Mouse (Mus musculus) limb, embryonic 13.5 days (tissue): ENCODE results near the gene Ube2o. TPM values are rescaled to one million over a fixed set of nuclear protein-coding genes. Genes with fewer than 3 reads are reported as not detected.
A peak's percentile ranks its signal among the peaks of the same experiment; 100 is the strongest.
"Not testable (repeated sequence)": the region's sequence is repeated elsewhere in the genome, so short reads cannot be mapped to it uniquely, and the experiment has no call there.

Experiments
- ATAC-seq: fragments of 200-750 bp; cut with Nextera tagmentation; 2 replicates; pipeline ENCODE4 v1.8.0; 2017; ENCODE audit warnings: low read depth, moderate number of reproducible peaks, moderate TSS enrichment; ENCODE audit not compliant: low FRiP score
- H3K27ac ChIP-seq: fragments of 300-500 bp; sonication (generic); 2 replicates; pipeline ENCODE4 v1.5.1; 2015; ENCODE audit warnings: inconsistent platforms, mild to moderate bottlenecking, moderate library complexity
- H3K27me3 ChIP-seq: fragments of 300-500 bp; sonication (generic); 2 replicates; pipeline ENCODE4 v1.6.1; 2015; ENCODE audit warnings: mild to moderate bottlenecking, inconsistent platforms
- H3K36me3 ChIP-seq: fragments of 300-500 bp; sonication (generic); 2 replicates; pipeline ENCODE4 v1.6.1; 2015; ENCODE audit warnings: inconsistent platforms, mild to moderate bottlenecking, moderate library complexity
- H3K4me1 ChIP-seq: fragments of 300-500 bp; sonication (generic); 2 replicates; pipeline ENCODE4 v1.6.1; 2015; ENCODE audit warnings: inconsistent platforms
- H3K4me2 ChIP-seq: fragments of 300-500 bp; sonication (generic); replicated peaks from 2 replicates; pipeline ENCODE4 v1.6.1; 2015; ENCODE audit warnings: inconsistent platforms, mild to moderate bottlenecking, moderate library complexity
- H3K4me3 ChIP-seq: fragments of 300-500 bp; sonication (generic); 2 replicates; pipeline ENCODE4 v1.5.1; 2015; ENCODE audit warnings: moderate library complexity, mild to moderate bottlenecking, inconsistent platforms
- H3K9ac ChIP-seq: fragments of 300-500 bp; sonication (generic); 2 replicates; pipeline ENCODE4 v1.6.1; 2015; ENCODE audit warnings: mild to moderate bottlenecking, inconsistent platforms
- H3K9me3 ChIP-seq: fragments of 300-500 bp; sonication (generic); 2 replicates; pipeline ENCODE4 v1.6.1; 2016; ENCODE audit warnings: inconsistent platforms
- WGBS: fragments of 180-500 bp; shearing (Covaris S2); methylation state at CpG from one replicate; pipeline ENCODE4 v1.1.7; 2015; 5-methylcytosine and 5-hydroxymethylcytosine counted together
- polyA plus RNA-seq: library from polyadenylated mRNA; unstranded; fragments of >200 nt; fragmentation: Nextera tagmentation; extraction: Ambion mirVana; gene quantifications from 2 replicates; pipeline ENCODE4 v1.2.1, GENCODE M21; 2015

The Ube2o gene
- polyA plus RNA-seq, 1 experiment from 2014 or later: 10.3 TPM

- no peak overlapping the region for H3K4me3 ChIP-seq
- no peaks in the 10 kb centered on the region for H3K9me3 ChIP-seq
- H3K4me2 ChIP-seq: no peak overlapping the region
- H3K27me3 ChIP-seq: no peaks in the 10 kb centered on the region
- no peak for ATAC-seq
- no peak overlapping the region for H3K27ac ChIP-seq
- H3K4me1 ChIP-seq: peaks cover 14% of the 10 kb centered on the region
- H3K36me3 ChIP-seq: no peaks in the 10 kb centered on the region
- 86% methylated on average over 4 of the region's 4 CpGs for WGBS
- no peak overlapping the region for H3K9ac ChIP-seq
These were observed 83.9 kb downstream of the Ube2o start for GRCm38 (mm10) chr11:116497313-116497712.

- Histone ChIP-seq H3K4me3 (no peak overlapping the region), H3K4me2 (no peak overlapping the region), H3K9me3 (no peaks in the 10 kb centered on the region), H3K36me3 (no peaks in the 10 kb centered on the region), H3K27ac (no peak overlapping the region), H3K4me1 (peaks cover 14% of the 10 kb centered on the region), H3K9ac (no peak overlapping the region), H3K27me3 (no peaks in the 10 kb centered on the region)
- WGBS: 67% methylated on average over 13 of the region's 13 CpGs
- no peak for ATAC-seq
These were observed 86.6 kb downstream of the Ube2o start for GRCm38 (mm10) chr11:116494474-116495174.

GRCm38 (mm10) chr11:116493795-116494252 lies 87.4 kb downstream of the Ube2o start, which contains the start of gene Prpsap1:
Prpsap1 (minus strand) TSS chr11:116494202.
- no peak for ATAC-seq
- H3K36me3 ChIP-seq: no peaks in the 10 kb centered on the region
- no peaks in the 10 kb centered on the region for H3K9me3 ChIP-seq
- WGBS: 24% methylated on average over 4 of the region's 4 CpGs
- H3K4me2 ChIP-seq: no peak within 1 kb of the TSS
- peaks cover 19% of the 10 kb centered on the region for H3K4me1 ChIP-seq
- no peak within 1 kb of the TSS for H3K4me3 ChIP-seq
- H3K27me3 ChIP-seq: no peaks in the 10 kb centered on the region
- H3K9ac ChIP-seq: no peak within 1 kb of the TSS
- H3K27ac ChIP-seq: 0 out of 2 replicates have a peak within 1 kb of the TSS, but pooled peaks have one; percentile 15

GRCm38 (mm10) chr11:116493191-116493590 lies 88.1 kb downstream of the Ube2o start:
- H3K27ac ChIP-seq: no peak overlapping the region
- no peak overlapping the region for H3K4me2 ChIP-seq
- WGBS: 85% methylated on average over 5 of the region's 5 CpGs
- H3K4me3 ChIP-seq: no peak overlapping the region
- no peak overlapping the region for H3K9ac ChIP-seq
- no peaks in the 10 kb centered on the region for H3K27me3 ChIP-seq
- peaks cover 18% of the 10 kb centered on the region for H3K4me1 ChIP-seq
- ATAC-seq: no peak
- H3K9me3 ChIP-seq: no peaks in the 10 kb centered on the region
- H3K36me3 ChIP-seq: no peaks in the 10 kb centered on the region

GRCm38 (mm10) chr11:116492507-116492906 lies 88.7 kb downstream of the Ube2o start:
- H3K4me3 ChIP-seq, H3K27me3 ChIP-seq, H3K27ac ChIP-seq, H3K9me3 ChIP-seq, H3K4me2 ChIP-seq, H3K36me3 ChIP-seq, ATAC-seq, H3K9ac ChIP-seq: not testable (repeated sequence)
- WGBS: 86% methylated on average over 1 of the region's 1 CpGs
- peaks cover 18% of the 10 kb centered on the region for H3K4me1 ChIP-seq

- peak overlapping the region; percentile 76 for H3K4me2 ChIP-seq
- no peaks in the 10 kb centered on the region for H3K9me3 ChIP-seq
- WGBS: 67% methylated on average over 6 of the region's 6 CpGs
- H3K4me1 ChIP-seq: peaks cover 18% of the 10 kb centered on the region
- no peak for ATAC-seq
- H3K27ac ChIP-seq: peak overlapping the region; percentile 78; the same call in 1 of the 2 replicates
- no peaks in the 10 kb centered on the region for H3K27me3 ChIP-seq
- peaks cover 17% of the 10 kb centered on the region for H3K36me3 ChIP-seq
- H3K9ac ChIP-seq: no peak overlapping the region
- H3K4me3 ChIP-seq: no peak overlapping the region
These were observed 89.9 kb downstream of the Ube2o start for GRCm38 (mm10) chr11:116491338-116491737.

GRCm38 (mm10) chr11:116490232-116491107 lies 90.8 kb downstream of the Ube2o start:
- WGBS: under 1% methylated on average over 62 of the region's 62 CpGs
- no peaks in the 10 kb centered on the region for H3K9me3 ChIP-seq
- peaks cover 26% of the 10 kb centered on the region for H3K36me3 ChIP-seq
- no peaks in the 10 kb centered on the region for H3K27me3 ChIP-seq
- ATAC-seq: peak; percentile 91
- H3K27ac ChIP-seq: peak overlapping the region; percentile 78
- peak overlapping the region; percentile 76 for H3K4me2 ChIP-seq
- H3K9ac ChIP-seq: peak overlapping the region; percentile 98
- H3K4me3 ChIP-seq: peak overlapping the region; percentile 96
- peaks cover 18% of the 10 kb centered on the region for H3K4me1 ChIP-seq

GRCm38 (mm10) chr11:116489771-116490231 lies 91.4 kb downstream of the Ube2o start:
- peaks cover 17% of the 10 kb centered on the region for H3K4me1 ChIP-seq
- H3K9me3 ChIP-seq: no peaks in the 10 kb centered on the region
- peak; percentile 42 for ATAC-seq
- H3K4me3 ChIP-seq: peak overlapping the region; percentile 96
- peak overlapping the region; percentile 76 for H3K4me2 ChIP-seq
- no peaks in the 10 kb centered on the region for H3K27me3 ChIP-seq
- WGBS: under 1% methylated on average over 39 of the region's 39 CpGs
- H3K9ac ChIP-seq: peak overlapping the region; percentile 98
- H3K36me3 ChIP-seq: peaks cover 32% of the 10 kb centered on the region
- H3K27ac ChIP-seq: peak overlapping the region; percentile 78

- peak overlapping the region; percentile 98 for H3K9ac ChIP-seq
- H3K4me2 ChIP-seq: peak overlapping the region; percentile 76
- H3K36me3 ChIP-seq: peaks cover 42% of the 10 kb centered on the region
- no peaks in the 10 kb centered on the region for H3K9me3 ChIP-seq
- peaks cover 14% of the 10 kb centered on the region for H3K4me1 ChIP-seq
- 75% methylated on average over 14 of the region's 14 CpGs for WGBS
- H3K27ac ChIP-seq: no peak overlapping the region
- H3K27me3 ChIP-seq: no peaks in the 10 kb centered on the region
- ATAC-seq: no peak
- H3K4me3 ChIP-seq: peak overlapping the region; percentile 96
These were observed 92.4 kb downstream of the Ube2o start for GRCm38 (mm10) chr11:116488693-116489375.

- Histone ChIP-seq H3K4me3 (no peak overlapping the region), H3K9ac (no peak overlapping the region), H3K4me2 (no peak overlapping the region), H3K36me3 (peaks cover 48% of the 10 kb centered on the region), H3K4me1 (peaks cover 14% of the 10 kb centered on the region), H3K27me3 (no peaks in the 10 kb centered on the region), H3K9me3 (no peaks in the 10 kb centered on the region), H3K27ac (no peak overlapping the region)
- no peak for ATAC-seq
These were observed 93.0 kb downstream of the Ube2o start for GRCm38 (mm10) chr11:116488207-116488606.
